Mouse (Mus musculus) T-cell, adult 2 months (primary cell): ENCODE results near the gene Fam222b.

Experiments used
- DNase-seq: peaks from one replicate; pipeline ENCODE4 v3.0.0; 2022; ENCODE audit warnings: low spot score

The Fam222b gene

GRCm38 (mm10) chr11:78136132-78136531 is 41.7 kb downstream of the Fam222b start:
- DNase-seq, result no peak

DNA sequence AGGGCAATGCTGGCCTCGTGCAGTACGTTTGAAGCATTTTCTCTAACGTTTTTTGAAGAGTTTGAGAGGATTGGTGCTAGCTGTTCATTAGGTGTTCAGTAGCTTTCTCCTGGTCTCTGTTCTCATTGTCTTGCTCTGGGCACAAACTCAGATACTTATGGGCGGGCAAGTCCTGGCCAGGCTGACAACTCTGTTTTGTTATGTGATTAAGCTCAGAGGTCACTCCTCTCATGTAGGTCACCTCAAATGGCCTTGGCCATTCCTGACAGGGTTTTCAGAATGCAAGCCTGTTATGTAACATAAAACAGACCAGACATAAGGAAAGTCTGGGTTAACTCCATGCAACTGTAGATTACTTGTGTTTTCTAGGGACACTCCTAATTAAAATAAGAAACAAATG is 43.1 kb downstream of the Fam222b start:
- no peak for DNase-seq

- no peak for DNase-seq
Observed at GRCm38 (mm10) chr11:78138023-78138422, 43.6 kb downstream of the Fam222b start.

GRCm38 (mm10) chr11:78140665-78141064 is 46.2 kb downstream of the Fam222b start:
- DNase-seq, result no peak

GRCm38 (mm10) chr11:78143520-78143919 is 49.1 kb downstream of the Fam222b start:
- DNase-seq, result no peak

DNA sequence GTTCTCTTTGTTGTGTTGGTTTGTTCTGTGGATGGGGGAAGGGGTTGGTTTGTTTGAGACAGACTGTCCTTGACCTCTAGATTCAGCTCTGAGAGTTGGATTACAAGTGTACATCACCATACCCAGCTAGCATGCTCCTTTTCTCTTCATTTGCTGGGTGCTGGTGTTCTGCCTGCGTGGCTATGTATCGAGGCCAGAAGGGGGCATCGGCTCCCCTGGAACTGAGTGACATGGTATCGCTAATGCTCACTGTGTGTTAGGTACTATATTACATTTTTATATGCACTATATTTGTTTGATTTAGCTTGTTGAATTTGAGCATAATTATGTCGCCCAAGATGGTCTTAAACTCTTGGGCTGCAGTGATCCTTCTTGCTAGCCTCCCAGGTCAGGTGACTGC is 51.7 kb downstream of the Fam222b start:
- no peak for DNase-seq

DNA sequence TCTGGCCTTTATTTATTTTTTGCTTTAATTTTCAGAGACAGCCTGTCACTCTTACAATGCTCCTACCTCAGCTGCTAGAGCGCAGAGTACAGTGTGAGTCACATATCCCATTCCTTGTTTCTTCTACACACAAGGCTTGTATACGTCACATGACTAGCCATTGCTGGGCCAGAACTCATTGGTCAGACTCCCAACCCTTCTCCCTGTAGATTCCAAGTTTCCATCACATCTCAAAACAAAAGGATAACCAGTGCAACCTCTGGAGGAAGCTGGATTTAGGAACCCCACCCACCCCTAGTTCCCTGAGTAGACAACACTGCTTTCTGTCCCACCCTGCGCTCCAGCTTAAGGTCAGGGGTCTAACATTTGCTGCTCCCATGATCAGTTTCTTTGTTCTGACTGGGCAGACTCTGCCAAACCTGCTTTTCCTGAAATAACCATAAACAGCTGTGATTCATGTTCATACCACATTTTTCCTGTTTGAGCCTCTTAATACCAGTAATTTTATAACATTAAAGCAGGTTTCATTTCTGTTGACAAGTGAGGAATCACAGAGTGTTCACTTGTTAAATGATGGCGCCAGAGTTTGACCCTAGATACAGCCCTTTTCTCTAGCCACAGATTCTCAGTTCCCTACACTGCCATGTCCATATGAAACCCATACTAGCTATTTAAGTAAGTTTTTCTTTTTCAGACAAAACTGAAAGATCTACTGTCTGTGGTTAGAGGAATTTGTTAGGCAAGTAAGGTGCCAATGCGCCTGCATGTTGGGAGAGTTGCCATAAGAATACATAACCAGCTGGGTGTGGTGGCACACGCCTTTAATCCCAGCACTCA is 52.5 kb downstream of the Fam222b start:
- no peak for DNase-seq

GRCm38 (mm10) chr11:78151161-78151560 is 56.7 kb downstream of the Fam222b start:
- DNase-seq, result no peak

GRCm38 (mm10) chr11:78152299-78153231 is 58.1 kb downstream of the Fam222b start:
- DNase-seq, result no peak

DNA sequence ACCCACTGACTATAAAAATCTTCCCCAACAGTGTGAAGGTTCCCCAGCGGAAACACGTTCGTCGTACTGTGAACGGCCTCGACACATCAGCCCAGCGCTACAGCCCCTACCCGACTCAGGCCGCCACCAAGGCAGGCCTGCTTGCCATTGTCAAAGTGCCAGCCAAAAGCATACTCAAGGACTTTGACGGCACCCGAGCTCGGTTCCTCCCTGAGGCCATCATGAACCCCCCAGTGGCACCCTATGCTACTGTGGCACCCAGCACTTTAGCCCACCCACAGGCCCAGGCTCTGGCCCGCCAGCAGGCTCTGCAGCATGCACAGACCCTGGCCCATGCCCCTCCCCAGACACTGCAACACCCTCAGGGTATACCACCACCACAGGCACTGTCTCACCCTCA is 59.3 kb downstream of the Fam222b start:
- DNase-seq, result no peak

DNA sequence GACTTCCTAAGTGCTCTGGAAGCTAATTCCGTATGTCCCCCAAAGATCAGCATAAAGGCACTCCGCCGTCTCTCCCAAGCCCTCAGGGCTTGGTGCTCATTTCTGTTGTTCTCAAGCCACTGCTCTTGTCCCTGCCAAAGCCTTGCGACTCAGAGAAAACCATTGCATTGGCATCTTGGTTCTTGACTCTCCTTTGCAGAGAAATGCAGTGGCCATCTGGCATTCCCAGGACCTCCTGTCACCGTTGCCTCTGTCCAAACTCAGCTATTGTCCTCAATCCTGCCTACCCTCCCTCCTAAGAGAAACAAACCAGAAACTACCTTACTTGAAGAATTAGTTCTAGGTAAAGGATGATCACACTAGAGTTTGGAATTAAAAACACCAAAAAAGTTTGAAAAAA is 61.2 kb downstream of the Fam222b start:
- DNase-seq, result no peak

DNA sequence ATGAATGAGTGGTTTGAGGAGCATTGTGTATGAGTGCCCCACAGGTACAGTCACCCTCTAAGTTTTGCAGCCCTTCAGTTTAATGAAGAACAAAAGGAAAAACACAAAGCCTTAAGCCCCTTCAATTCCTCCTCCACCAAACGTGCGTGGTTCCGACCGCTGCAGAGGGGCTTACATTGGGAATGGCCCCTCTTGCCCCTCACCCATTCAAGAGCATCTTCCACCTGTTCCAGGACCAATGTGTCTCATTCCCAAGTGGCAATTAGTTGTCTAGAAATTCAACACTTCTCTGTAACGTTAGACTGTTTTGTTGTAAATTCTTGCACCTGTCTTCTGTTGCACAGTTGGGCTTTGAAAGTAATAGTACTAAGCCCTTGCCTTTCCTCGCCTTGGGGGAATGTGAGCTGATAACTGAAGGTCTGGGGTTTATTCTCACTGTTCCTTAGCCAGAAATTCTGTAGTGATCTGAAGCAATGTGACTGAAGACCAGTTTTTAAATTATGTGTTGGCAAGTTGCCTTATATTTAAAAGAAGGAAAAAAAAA is 61.8 kb downstream of the Fam222b start:
- DNase-seq, result no peak

GRCm38 (mm10) chr11:78159096-78159495 is 64.6 kb downstream of the Fam222b start:
- peak; percentile 83 for DNase-seq

DNA sequence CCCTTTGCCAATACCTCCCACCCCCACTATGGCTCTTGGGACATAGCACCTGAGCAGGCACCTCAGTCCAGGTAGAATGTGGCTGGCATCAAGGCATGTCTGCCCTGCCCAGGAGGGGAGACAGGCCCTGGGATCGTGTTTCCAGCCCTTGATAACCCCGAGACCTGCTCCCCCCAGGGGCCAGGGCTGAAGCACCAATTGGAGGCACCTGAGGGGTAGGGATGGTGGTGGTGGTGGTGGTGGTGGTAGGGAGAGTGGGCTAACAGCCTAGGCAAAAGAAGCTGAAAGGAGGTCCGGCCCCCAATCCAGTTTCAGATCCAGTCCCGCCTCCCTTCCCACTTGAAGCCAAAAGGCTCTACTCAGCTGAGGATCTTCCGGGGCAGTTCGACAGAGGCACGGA is 65.1 kb downstream of the Fam222b start:
- DNase-seq, result no peak

DNA sequence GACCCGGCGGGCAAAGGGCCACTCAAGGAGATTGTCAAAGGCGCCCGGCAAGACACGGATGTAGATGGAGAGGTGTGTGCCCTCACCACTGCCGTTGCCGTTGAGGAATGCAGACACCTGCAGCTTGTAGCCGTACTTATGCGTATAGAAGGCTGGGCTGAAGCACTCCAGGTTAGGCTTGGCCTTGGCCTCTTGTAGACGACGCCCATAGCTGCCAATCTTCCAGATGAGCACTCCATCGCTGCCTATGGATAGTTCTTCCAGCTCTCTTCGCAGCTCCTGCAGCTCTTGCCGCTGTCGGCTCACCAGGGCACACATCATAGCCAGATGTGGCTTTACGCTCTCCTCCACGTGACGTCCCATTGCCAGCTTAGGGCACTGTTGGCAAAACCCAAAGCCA is 65.7 kb downstream of the Fam222b start:
- DNase-seq, result no peak

DNA sequence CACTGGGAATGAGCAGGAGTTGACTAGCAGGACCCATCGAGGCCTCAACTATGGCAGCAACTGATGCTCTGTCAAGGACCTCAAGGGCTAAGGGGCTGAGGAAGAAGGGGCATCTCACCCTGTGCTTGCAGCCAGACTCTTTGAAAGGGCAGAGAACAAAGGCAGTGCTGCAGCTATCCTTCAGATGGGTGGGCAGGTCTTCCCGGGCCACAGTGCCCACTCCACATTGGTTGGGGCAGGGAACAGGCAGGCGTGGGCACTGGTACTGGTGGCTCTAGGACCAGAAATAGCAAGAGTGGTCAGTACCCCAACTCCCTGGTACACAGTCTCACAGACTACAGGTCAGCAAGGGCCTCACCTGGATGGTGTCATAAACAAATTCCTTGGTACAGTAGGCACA is 66.2 kb downstream of the Fam222b start:
- DNase-seq, result no peak

DNA sequence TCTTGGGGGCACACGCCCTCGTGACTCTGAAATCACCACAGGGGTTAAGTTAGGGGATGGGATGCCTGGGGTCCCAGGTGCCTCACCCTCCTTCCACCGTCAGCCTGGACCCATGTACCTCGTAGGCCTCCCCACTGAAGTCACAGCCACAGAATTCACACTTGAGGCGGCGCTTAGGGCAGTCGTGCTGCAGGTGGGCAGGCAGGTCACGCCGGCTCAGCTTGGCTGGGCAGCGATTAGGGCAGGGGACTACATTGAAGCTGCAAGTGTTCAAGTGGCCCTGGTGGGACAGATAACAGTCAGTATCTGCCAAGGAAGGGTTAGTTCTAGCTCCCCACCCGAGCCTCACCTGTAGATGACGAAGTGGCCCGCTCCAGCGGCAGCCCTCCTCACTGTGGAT is 66.7 kb downstream of the Fam222b start:
- DNase-seq, result no peak

DNA sequence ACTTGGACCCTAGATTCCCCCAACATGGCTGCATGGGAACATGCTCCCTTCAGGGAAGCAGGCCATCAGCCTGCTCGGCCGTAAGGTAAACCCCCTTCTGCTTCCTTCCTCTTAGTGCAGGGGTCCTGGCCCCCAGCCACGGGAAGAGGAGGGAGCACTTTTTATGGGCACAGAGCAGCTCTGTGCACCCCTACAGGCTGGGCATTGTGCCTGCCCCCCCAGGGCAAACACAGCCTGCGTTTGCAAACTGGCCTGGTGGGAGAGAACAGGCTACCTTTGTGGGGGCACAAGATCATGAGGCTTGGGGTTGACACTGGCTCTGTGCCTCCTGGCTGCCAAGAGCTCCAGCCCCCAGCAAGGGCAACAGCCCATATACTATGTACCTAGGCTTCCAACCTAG is 67.5 kb downstream of the Fam222b start:
- DNase-seq, result no peak

GRCm38 (mm10) chr11:78162504-78162903 is 68.0 kb downstream of the Fam222b start:
- DNase-seq, result no peak

DNA sequence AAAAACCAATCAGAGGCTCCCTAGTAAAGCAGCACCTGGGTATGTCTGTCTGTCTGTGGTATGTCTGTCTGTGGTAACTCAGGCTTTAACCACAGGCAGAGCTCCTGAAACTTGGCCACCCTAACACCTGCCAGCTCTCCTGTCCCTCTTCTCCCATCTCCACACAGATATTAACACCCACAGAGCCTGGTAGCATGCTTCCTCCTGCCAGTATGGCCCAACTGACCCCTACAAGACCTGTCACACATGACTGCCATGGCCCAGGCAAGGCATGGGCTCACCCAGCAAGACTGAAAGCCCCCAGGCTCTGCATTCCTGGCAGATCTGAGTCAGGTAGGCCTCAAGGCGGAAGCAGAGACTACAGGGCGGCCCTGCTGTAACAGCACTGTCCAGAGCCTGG is 68.6 kb downstream of the Fam222b start:
- DNase-seq, result no peak

DNA sequence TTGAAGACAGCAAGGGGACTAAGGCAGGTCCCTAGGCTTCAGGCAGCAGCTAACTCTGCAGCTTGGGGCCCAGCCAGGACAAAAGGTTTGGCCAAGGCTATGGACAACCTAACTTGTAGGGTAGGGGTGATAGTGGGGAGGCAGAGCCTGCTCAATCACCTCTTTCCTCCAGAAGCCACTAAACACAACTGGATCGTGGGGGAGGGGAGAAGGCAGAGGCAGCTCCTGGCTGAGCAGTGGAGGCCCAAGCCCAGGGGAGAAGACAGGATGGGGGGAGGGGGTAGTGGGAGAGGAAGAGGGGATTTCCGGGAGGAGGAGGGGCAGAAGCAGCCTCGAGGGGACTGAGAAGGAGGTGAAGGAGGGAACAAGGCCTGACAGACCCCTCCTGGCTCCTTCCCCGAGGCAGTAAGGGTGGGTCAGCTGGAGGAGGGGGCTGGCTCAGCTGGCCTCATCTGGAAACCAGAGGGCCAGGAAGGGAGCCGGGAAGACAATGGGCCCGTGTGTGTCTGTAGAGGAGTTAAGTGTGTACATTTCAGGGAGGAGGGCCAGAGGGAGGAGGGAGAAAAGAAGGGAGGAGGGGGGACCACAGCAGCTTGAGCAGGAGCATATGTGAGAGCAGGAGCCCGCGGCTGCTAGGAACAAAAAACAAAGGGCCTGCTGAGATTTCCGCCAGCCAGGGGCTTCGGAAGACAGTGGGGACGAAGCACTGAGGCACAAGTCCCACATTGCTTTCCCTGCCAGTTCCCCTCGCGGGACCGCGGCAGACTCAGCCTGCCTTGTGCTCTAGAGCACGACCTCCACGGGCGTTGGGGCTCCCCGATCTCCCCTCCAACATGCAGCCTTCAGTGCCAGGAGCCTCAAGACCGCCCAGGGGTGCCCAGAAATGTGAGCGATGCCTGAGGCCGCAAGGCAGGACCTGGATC is 69.5 kb downstream of the Fam222b start:
- peak; percentile 27 for DNase-seq

DNA sequence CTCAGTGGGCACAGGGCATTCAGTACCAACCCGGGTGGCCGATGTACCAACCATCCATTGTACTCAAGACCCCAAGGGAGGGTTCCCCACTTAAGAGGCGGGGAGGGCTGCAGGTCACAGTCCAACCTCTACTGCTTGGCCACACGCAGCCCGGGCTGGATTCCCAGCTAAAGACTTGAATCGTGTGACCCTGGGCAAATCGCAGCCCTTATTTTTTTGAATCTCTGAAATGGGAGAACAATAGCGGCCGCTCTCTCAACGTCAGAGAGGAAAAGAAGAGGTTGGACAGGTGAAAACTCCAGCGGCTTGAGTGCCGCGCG is 70.1 kb downstream of the Fam222b start:
- DNase-seq, result no peak
